Mouse (Mus musculus) embryonic fibroblast, embryonic 13.5 days (primary cell): ENCODE measurements at regions not wholly inside any gene's neighbourhood (a gene's known extent, or its start where the extent isn't known, plus 50 kb on each side); places are given as distances from the start of the nearest gene placed in this dataset.

ENCODE experiments used
- CTCF ChIP-seq: IDR thresholded peaks from 2 replicates; pipeline ENCODE4 v1.5.1; 2011; ENCODE audit warnings: mild to moderate bottlenecking, control low read depth, low read length, moderate library complexity, borderline replicate concordance; ENCODE audit not compliant: insufficient read depth
- POLR2A ChIP-seq: IDR thresholded peaks from 2 replicates; pipeline ENCODE4 v1.6.1; 2011; ENCODE audit warnings: low read depth, mild to moderate bottlenecking, control low read depth, low read length, moderate library complexity

GRCm38 (mm10) chr12:54568078-54568931 is 88.1 kb downstream of the Sptssa start:
- TF ChIP-seq CTCF = no peak
- no peak for TF ChIP-seq POLR2A
